Mouse (Mus musculus): ENCODE measurements at regions not wholly inside any gene's neighbourhood (a gene's known extent, or its start where the extent isn't known, plus 50 kb on each side); places are given as distances from the start of the nearest gene placed in this dataset.

- no peak for DNase-seq
- intact Hi-C loops (cut with DNase I) = no loop called here
These were observed 399.6 kb downstream of the Sec16b start for GRCm38 (mm10) chr1:157906168-157906567.

GRCm38 (mm10) chr1:157937800-157938348 lies 418.3 kb downstream of the Brinp2 start:
- intact Hi-C loops (cut with DNase I) = no loop called here
- DNase-seq = no peak

- intact Hi-C loops (cut with DNase I) = no loop called here
These were observed 416.6 kb downstream of the Brinp2 start for GRCm38 (mm10) chr1:157939516-157939915.

GRCm38 (mm10) chr1:157940331-157940758 lies 415.8 kb downstream of the Brinp2 start:
- DNase-seq = no peak
- intact Hi-C loops (cut with DNase I) = no loop called here

More at GRCm38 (mm10) chr1:157939516-157939915, 416.6 kb downstream of the Brinp2 start:
- no peak for DNase-seq

GRCm38 (mm10) chr1:157957506-157957905 lies 398.6 kb downstream of the Brinp2 start:
- no peak for DNase-seq
- intact Hi-C loops (cut with DNase I) = no loop called here

GRCm38 (mm10) chr1:157964461-157964860 lies 391.7 kb downstream of the Brinp2 start:
- no peak for DNase-seq
- intact Hi-C loops (cut with DNase I) = no loop called here

- no peak for DNase-seq
- intact Hi-C loops (cut with DNase I) = no loop called here
These were observed 386.5 kb downstream of the Brinp2 start for GRCm38 (mm10) chr1:157969635-157970111.

GRCm38 (mm10) chr1:157973373-157974232 lies 382.5 kb downstream of the Brinp2 start:
- DNase-seq = no peak
- intact Hi-C loops (cut with DNase I) = no loop called here

GRCm38 (mm10) chr1:157974656-157975055 lies 381.5 kb downstream of the Brinp2 start:
- intact Hi-C loops (cut with DNase I) = no loop called here
- no peak for DNase-seq

- intact Hi-C loops (cut with DNase I) = no loop called here
- no peak for DNase-seq
These were observed 337.0 kb downstream of the Brinp2 start for GRCm38 (mm10) chr1:158019161-158019560.

GRCm38 (mm10) chr1:158039756-158040155 lies 316.4 kb downstream of the Brinp2 start:
- DNase-seq = no peak
- intact Hi-C loops (cut with DNase I) = no loop called here

- intact Hi-C loops (cut with DNase I) = no loop called here
These were observed 315.8 kb downstream of the Brinp2 start for GRCm38 (mm10) chr1:158040334-158040733.

GRCm38 (mm10) chr1:158052644-158053043 lies 303.5 kb downstream of the Brinp2 start:
- intact Hi-C loops (cut with DNase I) = no loop called here
- no peak for DNase-seq

More at GRCm38 (mm10) chr1:158040334-158040733, 315.8 kb downstream of the Brinp2 start:
- no peak for DNase-seq

- no peak for DNase-seq
- intact Hi-C loops (cut with DNase I) = no loop called here
These were observed 301.2 kb downstream of the Brinp2 start for GRCm38 (mm10) chr1:158054961-158055360.

GRCm38 (mm10) chr1:158056994-158057630 lies 299.0 kb downstream of the Brinp2 start:
- intact Hi-C loops (cut with DNase I) = no loop called here
- DNase-seq = no peak

- DNase-seq = no peak
- intact Hi-C loops (cut with DNase I) = no loop called here
These were observed 298.3 kb downstream of the Brinp2 start for GRCm38 (mm10) chr1:158057789-158058188.

- DNase-seq = no peak
- intact Hi-C loops (cut with DNase I) = no loop called here
These were observed 294.1 kb downstream of the Brinp2 start for GRCm38 (mm10) chr1:158061995-158062394.

- no peak for DNase-seq
- intact Hi-C loops (cut with DNase I) = no loop called here
These were observed 273.9 kb downstream of the Brinp2 start for GRCm38 (mm10) chr1:158082181-158082580.

- intact Hi-C loops (cut with DNase I) = no loop called here
- no peak for DNase-seq
These were observed 270.3 kb downstream of the Brinp2 start for GRCm38 (mm10) chr1:158085856-158086255.

GRCm38 (mm10) chr1:158097500-158097899 lies 258.6 kb downstream of the Brinp2 start:
- no peak for DNase-seq
- intact Hi-C loops (cut with DNase I) = no loop called here

GRCm38 (mm10) chr1:158119708-158120107 lies 236.4 kb downstream of the Brinp2 start:
- DNase-seq = no peak
- intact Hi-C loops (cut with DNase I) = no loop called here

Measured in gastrocnemius, postnatal 36 days (tissue).